Mouse (Mus musculus): Measurements from ENCODE around the gene Rnps1.
"Not testable (repeated sequence)": the region's sequence is repeated elsewhere in the genome, so short reads cannot be mapped to it uniquely, and the experiment has no call there.

Rnps1 gene

GRCm38 (mm10) chr17:24414230-24414976 is at the start of gene Rnps1:
TSS of gene Rnps1 (plus strand) at chr17:24414565.
- peak; percentile 100 for DNase-seq (ENCODE audit: low read depth, low spot score)

DNA sequence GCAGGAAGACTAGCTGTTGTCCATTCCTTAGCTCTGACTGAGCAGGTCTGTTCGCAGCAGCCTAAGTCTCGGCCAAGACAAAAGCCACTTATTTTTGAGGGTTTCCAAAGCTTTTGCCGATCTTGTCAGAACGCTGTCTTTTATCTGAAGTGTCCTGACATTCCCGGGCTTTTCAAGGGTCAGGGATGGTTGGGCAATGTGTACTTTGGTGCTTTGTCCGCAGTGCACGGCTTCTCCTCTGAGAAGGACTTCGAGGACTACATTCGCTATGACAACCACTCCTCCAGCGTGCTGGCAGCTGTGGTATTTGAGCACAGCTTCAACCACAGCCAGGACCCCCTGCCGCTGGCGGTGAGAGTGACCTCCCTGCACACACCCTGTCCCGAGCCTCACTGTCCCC is 48.5 kb upstream of the Rnps1 start:
- DNase-seq (ENCODE audit: low read depth, low spot score), result no peak

GRCm38 (mm10) chr17:24375094-24375712 is 39.2 kb upstream of the Rnps1 start:
- DNase-seq (ENCODE audit: low read depth, low spot score), result no peak

- no peak for DNase-seq (ENCODE audit: low read depth, low spot score)
Observed at GRCm38 (mm10) chr17:24375886-24376285, 38.5 kb upstream of the Rnps1 start.

DNA sequence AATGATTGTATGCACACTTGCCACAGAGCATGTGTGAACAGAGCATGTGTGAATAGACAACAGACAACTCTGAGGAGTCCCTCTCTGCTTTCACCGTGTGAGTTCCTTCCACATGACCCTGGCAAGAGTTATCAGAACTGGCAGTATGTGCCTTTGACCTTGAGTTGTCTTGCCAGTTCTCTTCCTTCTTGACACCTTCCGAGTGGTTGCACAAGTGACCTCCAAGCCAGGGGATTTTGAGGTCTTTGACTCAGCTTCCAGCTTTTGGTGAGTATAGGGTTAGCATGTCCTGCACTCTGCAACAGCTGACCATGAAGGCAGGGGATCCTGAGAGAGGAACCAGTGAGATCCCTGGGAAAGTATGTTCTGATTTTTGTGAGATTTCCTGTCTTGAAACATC is 35.9 kb upstream of the Rnps1 start:
- DNase-seq (ENCODE audit: low read depth, low spot score), result no peak

- DNase-seq (ENCODE audit: low read depth, low spot score), result no peak
Observed at GRCm38 (mm10) chr17:24383789-24384188, 30.6 kb upstream of the Rnps1 start.

- no peak for DNase-seq (ENCODE audit: low read depth, low spot score)
Observed at GRCm38 (mm10) chr17:24388711-24389110, 25.7 kb upstream of the Rnps1 start.

GRCm38 (mm10) chr17:24389865-24390264 is 24.5 kb upstream of the Rnps1 start:
- peak; percentile 66 for DNase-seq (ENCODE audit: low read depth, low spot score)

- peak; percentile 43 for DNase-seq (ENCODE audit: low read depth, low spot score)
Observed at GRCm38 (mm10) chr17:24391149-24391548, 23.2 kb upstream of the Rnps1 start.

DNA sequence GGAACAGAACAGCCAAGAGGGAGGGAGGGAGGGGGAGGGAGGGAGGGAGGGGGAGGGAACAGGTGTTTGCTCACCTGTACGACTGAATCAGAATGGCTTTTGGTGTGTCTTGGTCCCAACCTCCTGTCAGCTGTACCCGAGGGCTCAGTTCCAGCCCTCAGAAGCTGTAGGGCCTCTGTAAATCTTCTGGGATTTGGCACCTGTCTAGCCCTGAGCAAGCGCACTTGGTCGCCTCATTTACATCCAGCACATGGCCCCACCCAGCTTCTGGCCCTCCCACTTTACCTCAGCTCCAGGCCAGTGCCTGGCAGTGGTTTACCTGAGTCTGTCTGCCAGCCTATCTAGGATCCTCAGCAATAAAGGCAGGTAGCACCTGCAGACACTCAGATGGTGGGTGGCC is 20.8 kb upstream of the Rnps1 start:
- DNase-seq (ENCODE audit: low read depth, low spot score), result no peak

DNA sequence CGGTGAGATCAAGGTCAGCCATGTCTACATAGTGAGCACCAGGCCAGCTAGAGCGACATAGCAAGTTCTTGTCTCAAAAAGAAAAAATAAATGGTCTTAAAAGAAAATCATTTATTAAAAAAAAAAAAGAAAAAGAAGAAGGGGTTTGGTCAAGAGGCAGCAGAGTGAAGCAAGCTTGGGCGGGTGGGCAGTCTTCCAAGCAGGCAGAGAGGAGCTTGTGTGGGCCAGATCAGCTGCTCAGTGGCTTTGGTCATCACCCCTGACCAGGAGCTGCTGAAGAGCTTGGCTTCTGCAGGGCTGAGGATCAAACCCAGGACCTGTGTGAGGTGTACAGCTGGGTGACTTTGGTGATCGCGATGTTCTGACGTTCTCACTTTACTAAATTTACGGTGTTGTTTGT is 19.9 kb upstream of the Rnps1 start:
- no peak for DNase-seq (ENCODE audit: low read depth, low spot score)

DNA sequence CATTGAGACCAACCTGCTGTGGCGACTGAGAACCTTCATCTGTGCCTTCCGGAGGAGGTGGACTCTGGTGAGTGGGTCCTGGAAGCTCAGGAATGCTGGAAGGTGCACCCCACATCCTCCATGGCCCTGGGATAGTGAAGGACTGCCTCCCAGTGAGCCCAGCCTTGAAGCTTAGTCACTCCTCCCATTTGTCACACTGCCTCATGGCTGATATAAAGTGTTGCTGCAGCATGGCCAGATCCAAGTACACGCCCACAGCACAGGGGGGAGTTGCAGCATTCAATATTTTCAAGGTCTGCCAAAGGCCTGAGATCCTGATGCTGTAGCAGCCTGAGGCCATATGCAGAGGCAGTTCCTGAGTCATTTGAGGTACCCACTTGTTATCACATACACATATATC is 12.0 kb upstream of the Rnps1 start:
- no peak for DNase-seq (ENCODE audit: low read depth, low spot score)

- DNase-seq (ENCODE audit: low read depth, low spot score), result no peak
Observed at GRCm38 (mm10) chr17:24407116-24407803, 7.1 kb upstream of the Rnps1 start.

DNA sequence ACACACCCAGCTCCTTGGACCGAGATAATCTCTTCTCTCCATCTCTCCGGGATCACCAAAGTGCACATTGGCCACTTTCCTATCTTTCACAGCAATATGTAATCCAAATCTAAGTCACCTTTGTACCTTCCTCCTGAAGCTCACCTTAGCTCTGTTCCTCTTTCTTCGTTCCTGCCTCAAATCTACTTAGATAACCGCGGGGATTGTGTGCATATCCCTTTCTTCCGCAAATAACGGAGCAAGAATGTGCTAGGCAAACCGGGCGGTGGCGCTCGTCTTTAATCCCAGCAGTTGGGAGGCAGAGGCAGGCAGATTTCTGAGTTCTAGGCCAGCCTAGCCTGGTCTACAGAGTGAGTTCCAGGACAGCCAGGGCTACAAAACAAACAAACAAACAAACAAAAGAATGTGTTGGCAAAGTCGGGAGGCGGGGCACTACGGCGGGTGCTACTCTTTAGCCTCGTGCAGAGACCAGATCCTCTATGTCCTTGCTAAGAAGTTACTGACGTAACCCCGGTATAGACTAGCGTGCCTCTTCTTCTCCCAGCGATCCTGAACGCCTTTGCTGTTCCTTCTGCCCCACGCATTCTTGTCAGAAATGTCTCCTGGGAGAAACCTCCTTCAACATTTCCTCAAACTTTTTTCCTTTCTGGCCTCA is 681 bp upstream of the Rnps1 start:
- peak; percentile 39 for DNase-seq (ENCODE audit: low read depth, low spot score)

- no peak for DNase-seq (ENCODE audit: low read depth, low spot score)
Observed at GRCm38 (mm10) chr17:24415011-24415410, 646 bp downstream of the Rnps1 start.

DNA sequence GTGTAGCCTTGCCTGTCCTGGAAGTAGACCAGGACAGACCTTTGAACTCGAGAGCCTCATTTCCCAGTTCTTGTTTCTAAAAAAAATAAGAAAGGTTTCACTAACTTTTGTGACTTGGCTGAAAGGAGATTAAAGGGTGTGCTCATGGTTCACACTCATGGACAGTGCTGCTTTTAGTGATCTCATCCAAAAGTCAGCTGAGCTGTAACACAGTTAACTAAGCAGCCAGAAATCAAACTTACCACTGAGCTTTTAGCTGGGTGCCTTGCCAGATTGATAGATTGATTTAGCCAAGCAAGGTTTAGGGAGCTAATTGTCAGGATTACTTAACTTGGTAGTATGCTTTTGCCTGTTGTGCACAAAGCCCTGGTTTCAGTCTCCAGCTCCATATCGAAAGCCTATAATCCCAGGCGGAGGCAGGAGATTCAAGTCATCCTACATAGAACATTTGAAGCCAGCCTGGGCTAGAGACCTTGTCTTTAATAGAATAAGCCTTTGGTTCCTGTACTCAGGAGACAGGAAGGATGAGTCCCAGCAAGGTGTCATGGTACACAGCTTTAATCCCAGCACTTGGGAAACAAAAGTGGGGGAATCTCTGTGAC is 1.8 kb downstream of the Rnps1 start:
- no peak for DNase-seq (ENCODE audit: low read depth, low spot score)

DNA sequence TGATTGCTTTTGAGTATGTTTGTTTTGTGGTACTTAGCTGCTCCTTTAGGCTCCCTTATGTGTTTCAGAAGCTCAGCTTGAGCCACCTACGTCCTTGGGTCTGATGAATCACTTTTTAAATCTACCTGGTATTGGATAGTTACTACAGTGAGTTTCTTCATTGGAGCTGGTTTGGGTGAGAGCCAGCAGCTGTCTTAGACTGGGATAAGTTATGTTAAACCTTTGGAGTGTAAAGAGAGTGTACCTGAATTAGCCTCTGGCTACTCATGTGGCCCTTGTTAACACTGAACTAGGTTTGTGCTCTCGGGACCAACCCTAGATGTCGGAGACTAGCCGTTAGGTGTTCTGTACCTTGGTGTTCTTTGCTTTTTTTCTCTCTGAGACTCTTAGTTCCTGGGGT is 8.7 kb downstream of the Rnps1 start:
- no peak for DNase-seq (ENCODE audit: low read depth, low spot score)

GRCm38 (mm10) chr17:24424489-24424888 is 10.1 kb downstream of the Rnps1 start:
- no peak for DNase-seq (ENCODE audit: low read depth, low spot score)

GRCm38 (mm10) chr17:24425326-24425725 is 11.0 kb downstream of the Rnps1 start:
- DNase-seq (ENCODE audit: low read depth, low spot score), result not testable (repeated sequence)

DNA sequence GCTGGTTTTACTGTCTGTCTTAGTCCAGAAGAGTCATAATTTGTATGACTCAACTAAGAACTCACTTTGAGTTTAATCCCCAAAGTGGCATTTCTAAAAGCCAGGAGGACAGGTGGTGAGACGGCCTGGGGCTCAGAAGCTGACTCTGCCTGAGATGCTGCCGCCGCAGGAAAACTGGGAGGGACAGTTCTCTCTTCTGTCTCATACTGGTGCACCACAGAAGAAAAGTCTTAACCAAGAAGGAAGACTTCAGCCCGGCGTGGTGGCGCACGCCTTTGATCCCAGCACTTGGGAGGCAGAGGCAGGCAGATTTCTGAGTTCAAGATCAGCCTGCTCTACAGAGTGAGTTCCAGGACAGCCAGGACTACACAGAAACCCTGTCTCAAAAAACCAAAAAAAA is 11.5 kb downstream of the Rnps1 start:
- DNase-seq (ENCODE audit: low read depth, low spot score), result no peak

DNA sequence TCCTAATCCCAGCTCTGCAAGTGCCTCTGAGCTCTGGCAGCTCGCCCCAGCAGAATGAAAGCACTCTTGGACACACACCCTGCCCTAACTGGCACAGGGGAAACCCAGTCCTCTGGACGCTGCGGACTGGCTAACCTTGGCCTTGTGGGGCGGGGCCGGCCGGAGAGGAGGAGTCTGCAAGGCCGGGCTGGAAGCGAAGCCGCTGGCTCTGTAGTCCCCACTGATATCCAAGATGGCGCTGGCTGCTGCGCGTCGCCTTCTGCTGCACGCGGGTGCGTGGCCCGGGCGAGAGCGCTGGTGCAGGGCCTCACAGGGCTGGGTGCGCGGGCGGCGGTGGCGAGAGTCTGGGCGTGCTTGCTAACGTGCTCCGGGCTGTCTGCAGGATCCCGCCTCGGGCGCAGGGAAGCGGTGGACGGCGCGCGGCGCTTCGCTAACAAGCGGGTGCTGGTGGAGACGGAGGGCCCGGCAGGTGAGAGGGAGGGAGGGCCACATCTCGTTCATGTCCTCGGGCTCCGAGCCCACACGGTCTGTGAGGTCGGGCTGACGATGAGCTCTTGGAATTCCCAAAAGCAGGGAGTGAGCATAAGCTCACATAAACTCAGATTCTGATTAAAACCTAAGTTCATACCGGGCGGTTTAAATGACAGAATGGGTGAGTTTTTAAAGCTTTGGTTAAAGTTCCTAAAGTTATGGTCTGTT is 12.3 kb downstream of the Rnps1 start, which contains the start of gene Eci1:
TSS of gene Eci1 (plus strand) at position 171 of the 699 bp plus-strand sequence.
- peak; percentile 88 for DNase-seq (ENCODE audit: low read depth, low spot score)

All from ES-CJ7 (cell line).